Mouse (Mus musculus) liver (tissue): ENCODE measurements around the gene Gm10203.
"Not testable (repeated sequence)": the region's sequence is repeated elsewhere in the genome, so short reads cannot be mapped to it uniquely, and the experiment has no call there.

ENCODE experiments used
- DNase-seq: peaks from one replicate; pipeline ENCODE4 v3.0.0-alpha.2; 2020; ENCODE audit warnings: mixed read lengths

Gm10203 gene

GRCm38 (mm10) chr6:149129870-149130269 is at the start of gene Gm10203:
Gene Gm10203, plus strand, starts transcription at chr6:149130170.
- not testable (repeated sequence) for DNase-seq

DNA sequence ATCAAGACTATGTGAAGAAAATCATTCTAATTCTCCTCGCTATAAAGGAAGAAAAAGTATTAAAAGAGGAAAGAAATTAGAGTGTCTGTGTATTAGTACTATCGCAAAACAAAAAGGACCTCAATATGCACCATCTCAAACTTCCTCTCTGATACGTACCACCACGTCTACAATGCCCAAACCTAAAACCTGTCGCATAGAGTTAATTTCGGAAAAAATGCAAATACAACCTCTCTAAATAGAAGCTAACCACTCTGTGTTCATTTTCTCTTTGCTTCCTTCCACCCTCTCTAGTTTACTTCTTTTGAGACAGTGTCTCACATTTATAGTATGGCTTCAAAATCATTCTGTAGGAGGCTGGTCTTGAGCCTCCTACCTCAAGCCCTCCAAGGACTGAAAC is 37.6 kb upstream of the Gm10203 start:
- no peak for DNase-seq

DNA sequence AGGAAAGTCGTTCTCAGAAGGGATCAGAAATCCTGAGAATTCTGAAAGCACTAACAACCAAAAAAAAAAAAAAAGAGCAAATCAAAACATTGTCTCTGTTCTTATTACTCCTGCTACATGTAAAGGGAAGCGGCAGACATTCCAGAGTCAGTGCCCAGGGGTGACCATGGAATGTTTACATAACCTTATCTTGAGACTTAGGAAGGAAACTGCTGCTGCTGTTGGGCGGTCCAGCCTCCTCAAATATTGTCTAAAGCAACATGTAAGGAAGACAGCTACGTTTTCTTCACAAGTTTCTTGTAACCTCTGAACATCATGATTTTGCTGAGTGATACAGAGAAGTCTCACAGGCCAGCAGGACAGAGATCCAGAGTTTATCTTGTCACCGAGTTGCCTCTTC is 36.5 kb upstream of the Gm10203 start:
- peak; percentile 10 for DNase-seq

DNA sequence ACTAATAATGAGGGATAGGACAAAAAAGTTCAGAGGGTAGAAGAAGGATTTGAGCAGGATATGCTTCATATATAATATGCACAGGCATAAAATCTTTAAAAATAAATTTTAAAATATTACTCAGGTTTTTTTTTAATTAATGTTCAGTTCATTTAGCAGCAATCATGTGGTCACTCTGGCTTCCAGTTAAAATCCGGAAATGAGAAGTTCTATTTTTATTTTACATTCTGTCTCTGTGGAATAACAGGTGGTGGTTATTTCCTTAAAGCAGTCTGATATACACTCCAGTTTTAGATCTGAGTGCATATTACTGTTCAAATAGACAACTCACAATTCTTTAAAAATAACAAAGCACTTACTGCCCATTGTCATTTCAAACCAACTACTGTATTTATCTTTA is 35.4 kb upstream of the Gm10203 start:
- no peak for DNase-seq

DNA sequence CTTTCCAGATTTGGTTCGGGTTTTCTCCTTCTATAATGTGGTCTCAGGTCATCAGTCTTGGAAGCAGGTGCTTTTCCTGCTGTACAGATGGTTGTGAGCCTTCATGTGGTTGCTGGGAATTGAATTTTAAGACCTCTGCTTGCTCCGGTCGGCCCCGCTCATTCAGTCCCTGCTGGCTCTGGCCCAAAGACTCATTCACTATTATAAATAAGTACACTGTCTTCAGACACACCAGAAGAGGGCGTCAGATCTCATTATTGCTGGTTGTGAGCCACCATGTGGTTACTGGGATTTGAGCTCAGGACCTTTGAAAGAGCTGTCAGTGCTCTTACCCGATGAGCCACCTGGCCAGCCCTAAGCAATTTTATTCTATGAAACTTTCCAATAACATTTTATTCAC is 34.6 kb upstream of the Gm10203 start:
- DNase-seq = no peak

DNA sequence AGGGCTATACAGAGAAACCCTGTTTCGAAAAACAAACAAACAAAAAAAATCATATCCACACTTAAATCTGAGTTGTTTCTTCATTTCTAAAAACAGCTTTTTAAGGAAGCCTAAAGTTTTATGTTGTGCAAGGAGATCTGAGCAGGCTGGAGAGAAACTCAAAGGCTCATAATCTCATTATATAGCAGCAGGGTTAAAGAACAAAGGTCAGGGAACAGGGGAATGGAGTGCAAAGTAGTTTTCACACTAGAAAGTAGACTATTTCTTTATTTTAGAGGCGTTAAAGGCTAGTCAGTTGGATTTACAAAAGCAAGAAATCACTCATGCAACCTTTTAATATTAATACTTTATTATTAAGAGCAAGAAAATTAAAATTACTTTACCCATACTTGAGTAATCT is 33.7 kb upstream of the Gm10203 start:
- DNase-seq = no peak

- no peak for DNase-seq
These were observed 32.7 kb upstream of the Gm10203 start for GRCm38 (mm10) chr6:149097276-149097675.

DNA sequence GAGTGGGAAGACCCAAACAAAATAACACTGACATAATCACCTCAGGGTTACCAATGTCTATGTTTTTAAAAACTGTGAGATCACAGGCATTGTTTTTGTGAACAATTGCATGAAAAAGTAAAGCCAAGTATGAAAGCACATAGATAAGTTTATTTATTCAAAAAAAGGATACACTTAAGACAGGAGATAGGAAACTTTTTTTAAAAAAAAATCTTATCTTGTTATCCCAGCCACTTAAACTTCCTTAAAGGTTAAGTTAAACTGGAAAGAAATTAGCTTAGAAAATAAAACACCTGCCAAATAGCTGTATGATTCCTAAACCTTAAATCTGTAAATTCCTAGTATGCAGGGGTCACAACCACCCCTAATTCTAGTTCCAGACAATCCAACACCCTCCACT is 31.0 kb upstream of the Gm10203 start:
- no peak for DNase-seq

GRCm38 (mm10) chr6:149100174-149101075 is 29.5 kb upstream of the Gm10203 start:
- peak; percentile 46 for DNase-seq

GRCm38 (mm10) chr6:149101076-149101942 is 28.7 kb upstream of the Gm10203 start, which contains the start of gene Dennd5b:
Gene Dennd5b, minus strand, starts transcription at chr6:149101680.
- peak; percentile 75 for DNase-seq

DNA sequence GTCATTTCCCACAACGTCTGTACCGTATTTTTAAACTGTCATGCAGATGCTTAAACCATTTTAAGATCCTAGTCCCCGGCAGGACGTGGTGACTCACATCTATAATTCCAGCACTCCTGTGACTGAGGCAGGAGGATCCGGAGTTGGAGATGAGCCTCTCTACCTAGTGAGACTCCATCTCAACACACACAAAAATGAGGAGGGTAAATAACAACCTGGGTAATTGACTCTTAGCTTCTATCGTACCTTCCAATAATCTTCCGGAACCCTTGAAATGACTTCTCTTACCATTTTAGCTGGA is 28.1 kb upstream of the Gm10203 start:
- no peak for DNase-seq

GRCm38 (mm10) chr6:149103451-149103850 is 26.5 kb upstream of the Gm10203 start:
- no peak for DNase-seq

- no peak for DNase-seq
These were observed 22.4 kb upstream of the Gm10203 start for GRCm38 (mm10) chr6:149107615-149108014.

- no peak for DNase-seq
These were observed 21.1 kb upstream of the Gm10203 start for GRCm38 (mm10) chr6:149108909-149109308.

- DNase-seq = no peak
These were observed 13.0 kb upstream of the Gm10203 start for GRCm38 (mm10) chr6:149116992-149117391.

- peak; percentile 35 for DNase-seq
These were observed 11.0 kb upstream of the Gm10203 start for GRCm38 (mm10) chr6:149118935-149119334.

DNA sequence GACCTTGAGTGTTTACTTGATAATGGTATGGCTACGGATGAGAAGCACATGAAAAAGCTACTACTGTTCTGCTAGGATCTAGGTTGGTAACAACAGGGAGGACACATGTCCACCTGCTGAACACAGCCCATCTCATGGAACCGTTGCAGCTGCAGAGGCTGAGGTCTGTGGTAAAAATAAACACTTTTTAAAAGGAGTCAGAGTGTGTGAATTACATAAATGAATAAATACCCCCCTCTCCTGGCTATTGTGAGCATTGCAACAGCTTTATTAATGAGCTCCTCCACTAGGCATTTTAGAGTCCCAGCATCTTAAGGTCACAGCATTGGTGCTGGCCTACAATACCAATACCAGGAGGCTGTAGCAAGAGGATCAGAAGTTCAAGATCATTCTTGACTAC is 10.1 kb upstream of the Gm10203 start:
- no peak for DNase-seq

DNA sequence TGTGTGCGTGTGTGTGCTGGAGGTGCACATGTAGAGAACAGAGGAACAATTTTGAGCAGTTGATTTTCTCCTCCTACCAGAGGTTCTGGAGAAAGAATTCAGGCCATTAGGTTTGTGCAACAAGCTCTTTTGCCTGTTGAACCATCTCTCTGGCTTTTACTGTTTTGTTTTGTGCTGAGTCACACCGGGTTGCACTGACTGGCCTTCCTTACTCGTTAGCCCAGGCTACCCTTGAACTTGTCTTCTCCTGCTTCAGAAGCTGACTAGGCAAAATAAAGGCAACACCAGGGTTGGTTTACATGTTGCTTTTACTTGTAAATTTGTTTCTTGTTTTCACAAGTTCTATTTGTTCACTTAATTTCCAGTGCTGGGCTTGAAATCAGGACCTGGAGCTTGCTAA is 6.9 kb upstream of the Gm10203 start:
- no peak for DNase-seq

- DNase-seq = peak; percentile 49
These were observed 3.3 kb upstream of the Gm10203 start for GRCm38 (mm10) chr6:149126675-149127074.

GRCm38 (mm10) chr6:149131111-149131510 is 1.1 kb downstream of the Gm10203 start:
- DNase-seq = no peak

DNA sequence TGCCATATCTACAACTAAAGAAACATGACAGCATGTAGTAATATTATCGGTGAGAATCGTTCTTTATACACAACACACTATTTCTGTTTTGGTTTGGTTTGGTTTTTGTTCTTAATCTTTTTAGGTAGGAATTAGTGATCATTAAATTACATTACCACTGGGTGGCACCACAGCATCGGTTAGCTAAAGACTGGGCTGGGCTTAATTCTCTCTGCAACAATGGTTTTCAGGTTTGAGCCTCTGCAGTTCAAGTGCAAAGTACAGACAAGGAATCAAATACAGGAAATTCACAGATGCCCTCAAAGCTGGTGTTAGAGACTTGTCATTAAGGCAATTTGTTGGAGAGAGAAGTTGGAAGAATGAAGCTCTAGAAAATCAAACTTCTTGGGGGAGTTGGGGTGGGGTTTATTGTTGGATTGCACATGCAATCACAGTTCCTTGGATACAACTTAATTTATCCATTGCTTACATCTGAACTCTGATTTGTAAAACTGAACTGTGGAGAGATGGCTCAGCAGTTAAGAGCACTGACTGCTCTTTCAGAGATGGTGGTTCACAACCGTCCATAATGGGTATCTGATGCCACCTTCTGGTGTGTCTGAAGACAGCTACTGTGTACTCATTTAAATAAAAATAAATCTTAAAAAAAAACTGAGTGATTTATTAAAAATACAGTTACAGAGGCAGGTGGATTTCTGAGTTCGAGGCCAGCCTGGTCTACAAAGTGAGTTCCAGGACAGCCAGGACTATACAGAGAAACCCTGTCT is 2.5 kb downstream of the Gm10203 start:
- peak; percentile 48 for DNase-seq

- DNase-seq = no peak
These were observed 4.6 kb downstream of the Gm10203 start for GRCm38 (mm10) chr6:149134391-149135150.
